Mouse (Mus musculus) adrenal gland, postnatal 10 days (tissue): ENCODE measurements around the gene Nhlrc4. TPM values are rescaled to one million over a fixed set of nuclear protein-coding genes. Genes with fewer than 3 reads are reported as not detected.

ENCODE experiments used
- DNase-seq: peaks from one replicate; pipeline ENCODE4 v3.0.0; 2021; ENCODE audit warnings: mixed read lengths
- long read RNA-seq, 2 experiments: library from polyadenylated mRNA; stranded (forward); transcript quantifications; one replicate each; pipeline ENCODE4 v2.0.0; 2021
- total RNA-seq, 2 experiments: library from RNA; stranded (reverse); gene quantifications; 2 replicates each; pipeline ENCODE4 v1.2.3; 2021

Nhlrc4 gene
- total RNA-seq: 1 to 10 TPM in 1 of 2 experiments, under 1 TPM in 1; 0.30 to 1.4 TPM
- long read RNA-seq, experiment 1: 0 reads
- long read RNA-seq, experiment 2: 0 reads

- no peak for DNase-seq
These were observed at the start of gene Nhlrc4, which contains the start of gene Pigq for GRCm38 (mm10) chr17:25944366-25945163. Gene Nhlrc4 (minus strand): TSS chr17:25944961. Gene Pigq (minus strand): TSS chr17:25944936.

GRCm38 (mm10) chr17:25993489-25993888 is 48.7 kb upstream of the Nhlrc4 start:
- DNase-seq: no peak

GRCm38 (mm10) chr17:25992274-25992673 is 47.5 kb upstream of the Nhlrc4 start:
- no peak for DNase-seq

GRCm38 (mm10) chr17:25990331-25990730 is 45.6 kb upstream of the Nhlrc4 start:
- no peak for DNase-seq

DNA sequence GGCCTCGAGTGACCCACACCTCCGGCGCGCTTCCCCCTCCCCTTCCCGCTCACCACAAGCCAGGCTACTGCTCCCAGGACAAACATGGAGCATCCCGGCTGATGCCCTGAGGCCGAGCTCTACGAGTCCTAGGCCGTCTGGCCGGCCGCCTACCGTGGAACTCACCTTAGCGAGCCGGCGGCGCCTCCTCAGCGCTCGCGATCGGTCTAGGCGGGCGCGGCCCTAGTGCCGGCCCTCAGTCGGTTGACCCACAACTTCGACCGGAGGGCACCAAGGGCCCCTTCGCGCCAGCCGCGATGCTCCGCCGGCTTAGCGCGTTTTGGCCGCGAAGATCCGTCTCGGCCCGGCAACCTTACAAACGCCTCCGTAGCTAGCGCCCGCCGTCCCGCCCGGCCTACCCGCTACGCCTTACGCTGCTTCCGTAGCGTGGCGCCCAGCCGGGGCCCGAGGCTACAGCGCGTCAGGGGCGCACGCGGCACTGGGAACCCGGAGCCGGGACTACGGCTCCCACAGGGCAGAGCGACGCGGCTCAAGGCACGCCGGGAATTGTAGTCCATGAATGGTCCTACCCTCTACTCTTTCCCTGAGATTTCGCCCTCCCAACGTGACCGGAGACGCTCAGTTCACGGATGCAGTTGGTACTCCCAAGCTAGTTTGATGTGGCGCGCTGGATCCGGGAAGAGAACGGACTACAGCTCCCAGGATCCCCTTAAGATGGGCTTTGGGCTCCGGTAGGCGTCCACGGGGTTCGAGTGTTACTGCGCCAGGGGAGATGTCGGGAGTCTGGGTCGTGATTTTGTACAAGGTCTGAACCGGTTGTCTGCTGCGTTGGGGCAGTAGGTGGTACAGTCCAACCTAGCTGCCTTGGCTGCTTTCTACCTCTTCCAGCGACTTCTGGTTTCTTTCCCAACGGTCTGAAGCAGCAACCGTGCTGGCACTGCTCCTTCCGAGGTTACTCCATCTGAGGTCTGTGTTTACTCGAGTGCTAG is 40.8 kb upstream of the Nhlrc4 start, which contains the start of gene Capn15:
Gene Capn15 (minus strand): TSS at position 491 of the 989 bp plus-strand sequence.
- DNase-seq: peak; percentile 94

DNA sequence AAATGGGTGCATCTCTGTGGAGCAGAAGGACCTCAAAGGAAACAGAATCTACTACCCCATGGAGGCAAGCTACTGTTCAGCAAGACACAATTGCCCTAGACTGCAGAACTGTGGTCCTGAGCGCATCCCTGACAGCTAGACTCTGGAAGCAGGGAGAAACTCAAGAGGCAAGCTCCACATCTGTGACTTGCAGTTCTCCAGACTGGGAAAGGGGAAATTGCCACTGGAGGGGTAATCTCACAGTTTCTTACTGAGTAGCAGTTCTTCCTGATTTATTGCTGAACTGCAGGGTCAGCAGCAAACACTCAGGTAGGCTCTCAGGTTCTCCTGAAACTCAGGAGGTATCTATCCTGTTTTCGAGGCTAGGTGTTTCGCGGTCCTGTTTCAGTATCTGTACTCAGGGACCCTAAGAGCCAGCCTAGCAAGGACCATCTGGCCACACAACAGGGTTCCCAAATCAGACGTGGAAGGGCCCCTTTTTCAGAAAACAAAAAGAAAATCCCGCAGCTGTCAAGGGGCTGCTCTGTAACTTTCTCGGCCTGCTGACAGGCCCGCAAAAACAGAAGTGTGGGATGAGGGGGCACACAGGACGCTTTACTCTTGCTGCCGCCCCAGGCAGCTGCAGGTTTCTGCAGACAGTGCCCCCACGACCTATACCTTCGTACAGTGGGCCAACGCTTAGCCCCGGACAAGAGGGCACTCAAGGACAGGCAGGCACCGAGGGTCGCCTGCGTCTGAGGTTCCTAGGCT is 40.0 kb upstream of the Nhlrc4 start:
- DNase-seq: no peak

DNA sequence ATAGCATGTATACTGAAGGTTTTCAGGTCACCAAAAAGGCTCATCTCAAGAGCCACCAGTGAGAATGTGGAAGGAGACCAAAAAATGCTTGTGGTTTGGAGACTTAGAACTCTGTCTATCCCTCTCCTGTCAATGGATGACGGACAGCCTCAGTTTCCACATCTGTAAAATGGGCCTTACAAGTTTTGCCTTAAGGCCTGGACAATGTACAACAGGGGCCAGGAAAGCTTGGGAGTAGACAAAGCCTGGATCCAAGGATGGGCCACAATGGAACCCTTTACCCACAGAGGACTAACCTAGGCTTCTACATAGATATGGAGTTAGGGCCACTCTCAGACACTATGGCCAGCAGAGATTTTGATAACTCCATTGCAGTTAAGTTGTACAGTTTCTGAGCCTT is 39.3 kb upstream of the Nhlrc4 start:
- no peak for DNase-seq

DNA sequence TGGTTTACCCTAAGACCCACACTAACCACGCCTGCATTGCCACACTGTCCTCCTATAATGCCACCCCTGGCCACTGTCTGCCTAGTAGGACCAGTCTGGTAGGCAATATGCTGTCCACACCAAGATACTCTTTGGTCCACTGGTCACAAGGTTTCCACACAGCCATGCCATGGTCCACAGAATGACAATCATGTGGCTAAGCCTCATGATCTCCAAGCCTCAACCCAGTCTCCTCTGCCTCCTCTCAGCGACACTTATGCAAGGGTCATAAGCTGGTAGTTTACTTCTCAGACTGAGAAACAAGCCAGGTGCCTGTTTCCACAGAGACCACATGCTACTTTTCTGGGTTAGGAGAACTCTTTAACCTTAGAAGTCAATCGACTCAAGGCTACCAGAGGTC is 38.2 kb upstream of the Nhlrc4 start:
- no peak for DNase-seq

DNA sequence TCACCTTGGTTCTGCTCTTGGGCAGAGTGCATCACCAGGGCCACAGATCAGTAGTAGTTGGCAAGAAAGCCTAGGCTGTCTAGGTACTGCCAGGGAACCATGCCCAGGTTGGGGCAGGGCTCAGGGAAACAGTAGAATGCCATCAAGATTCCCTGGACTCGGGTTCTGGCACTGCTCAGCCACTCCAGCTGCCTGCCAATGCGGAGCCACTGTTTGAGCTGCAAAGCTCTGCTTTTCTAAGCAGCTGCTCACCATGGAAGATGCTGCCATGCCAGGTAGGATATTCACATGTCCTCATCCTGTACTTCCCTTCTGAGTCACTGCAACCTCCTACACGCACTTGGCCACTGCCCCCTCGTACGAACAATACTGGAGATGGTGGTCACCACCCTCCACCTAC is 36.1 kb upstream of the Nhlrc4 start:
- peak; percentile 56 for DNase-seq

DNA sequence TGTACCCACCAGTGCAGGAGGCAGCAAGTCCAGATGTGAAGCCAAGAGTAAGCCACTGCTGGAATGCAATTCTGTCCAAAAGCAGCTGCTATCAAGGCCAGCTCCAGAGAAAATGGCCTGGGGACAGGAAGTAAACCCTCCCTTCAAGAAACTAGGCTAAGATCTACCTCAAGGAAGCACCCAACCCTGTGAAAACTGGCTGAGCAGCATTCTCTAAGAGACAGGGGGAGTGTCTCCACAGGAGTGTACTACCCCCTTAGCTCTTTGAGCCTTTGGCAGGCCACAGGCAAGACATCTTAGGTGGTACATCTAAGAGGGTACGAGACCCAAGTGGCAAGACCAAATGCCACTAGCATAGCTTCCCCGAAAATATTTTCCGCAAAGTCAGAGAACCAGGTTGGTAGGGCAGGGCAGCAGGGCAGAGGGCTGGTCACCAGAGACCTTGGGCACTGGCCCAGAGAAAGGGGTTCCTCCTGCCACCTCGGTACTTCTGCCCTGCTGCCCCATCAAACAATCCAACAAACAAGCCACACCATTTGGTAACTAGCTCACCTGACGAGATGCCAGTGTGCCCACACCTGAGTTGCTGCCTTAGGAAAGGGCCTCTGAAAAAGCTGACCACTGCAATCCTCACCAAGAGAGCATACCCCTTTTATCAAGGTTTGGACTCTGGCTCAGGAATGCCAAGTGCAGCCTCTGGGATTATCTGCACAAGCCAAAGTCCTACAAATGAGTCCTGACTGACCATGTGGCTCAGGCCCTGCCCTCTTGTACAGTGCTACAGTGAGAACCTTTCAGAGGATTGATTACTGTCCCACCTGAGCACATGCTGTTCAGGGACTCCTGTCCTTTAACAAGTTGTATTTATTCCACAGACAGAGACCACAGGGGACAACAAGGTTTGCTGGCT is 35.3 kb upstream of the Nhlrc4 start:
- no peak for DNase-seq

- DNase-seq: no peak
These were observed 26.4 kb upstream of the Nhlrc4 start for GRCm38 (mm10) chr17:25970954-25971707.

DNA sequence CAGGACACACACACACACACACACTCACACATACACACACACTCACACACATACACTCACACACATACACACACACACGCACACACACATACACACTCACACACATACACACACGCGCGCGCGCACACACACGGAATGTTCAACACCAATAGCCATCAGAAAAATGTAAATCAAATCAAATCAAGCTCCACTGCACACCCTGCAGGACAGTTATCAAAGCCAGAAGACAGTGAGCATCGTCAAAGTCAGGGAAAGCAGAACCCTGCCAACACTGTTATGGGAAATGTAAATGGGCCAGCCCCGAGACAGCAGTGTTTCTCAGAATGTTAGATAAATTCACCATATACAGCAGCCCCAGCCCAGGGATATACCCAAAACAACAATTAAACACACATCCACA is 25.7 kb upstream of the Nhlrc4 start:
- DNase-seq: no peak

- DNase-seq: no peak
These were observed 23.4 kb upstream of the Nhlrc4 start for GRCm38 (mm10) chr17:25968176-25968575.

GRCm38 (mm10) chr17:25967652-25968051 is 22.9 kb upstream of the Nhlrc4 start:
- DNase-seq: peak; percentile 33

DNA sequence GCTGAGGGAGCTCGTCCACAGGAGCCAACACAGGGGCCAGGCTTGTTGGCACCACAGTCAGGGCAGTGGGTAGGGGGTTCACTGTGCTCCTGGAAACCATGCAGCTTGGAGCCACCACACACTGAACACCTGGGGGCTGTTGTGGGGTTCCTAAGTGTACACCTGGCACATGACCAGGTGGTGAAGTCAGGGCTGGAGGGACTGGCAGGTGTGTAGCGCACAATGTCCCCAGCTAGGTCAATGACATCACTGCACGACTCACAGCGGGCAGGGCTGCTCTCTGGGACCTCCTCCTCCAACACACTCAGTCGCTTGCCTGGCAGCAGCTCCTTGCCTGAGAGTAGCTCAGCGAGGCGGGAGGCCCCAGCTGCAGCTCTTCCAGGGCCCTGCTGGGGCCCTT is 19.5 kb upstream of the Nhlrc4 start:
- DNase-seq: no peak

DNA sequence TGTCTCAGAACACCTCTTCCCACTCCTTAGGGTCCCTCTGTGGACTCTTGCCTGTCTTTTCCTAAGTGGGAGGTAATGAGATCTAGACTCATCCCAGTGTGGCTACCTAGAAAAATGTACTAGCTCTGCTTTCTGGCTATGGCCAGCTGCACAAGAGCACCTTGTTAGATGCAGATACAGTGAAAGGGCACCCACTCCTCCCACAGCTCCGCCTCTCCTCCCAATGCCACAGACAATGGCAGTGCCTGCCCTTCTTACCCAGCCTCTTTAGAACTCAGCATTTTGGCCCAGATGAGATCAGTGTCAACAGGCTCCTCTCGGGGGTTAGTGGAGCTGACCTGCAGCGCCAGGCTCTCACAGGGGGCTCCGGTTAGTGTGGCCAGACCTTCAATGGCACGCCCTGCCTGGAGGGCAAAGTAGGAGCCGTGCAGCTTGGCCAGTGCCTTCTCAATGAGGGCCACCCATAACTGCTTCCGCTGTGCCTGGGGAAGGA is 17.7 kb upstream of the Nhlrc4 start:
- DNase-seq: no peak

DNA sequence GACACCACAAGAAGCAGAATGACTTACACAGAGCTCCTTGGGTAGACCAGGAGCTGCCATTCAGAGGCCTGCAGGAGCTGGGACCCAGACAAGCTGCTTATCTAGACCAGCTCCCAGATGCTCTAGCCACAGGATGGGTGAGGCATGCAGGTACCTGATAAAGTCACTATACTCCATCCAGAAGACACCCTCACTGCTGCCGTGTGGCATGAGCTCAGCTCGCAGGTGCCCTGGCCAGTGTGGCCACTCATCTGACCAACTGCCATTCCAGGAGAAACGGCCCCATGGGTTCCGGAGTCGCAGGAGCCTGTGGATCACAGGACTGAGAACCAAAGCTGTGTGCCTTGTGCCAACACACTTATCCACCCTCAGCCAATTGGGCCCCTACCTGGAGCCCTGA is 16.8 kb upstream of the Nhlrc4 start:
- DNase-seq: no peak

DNA sequence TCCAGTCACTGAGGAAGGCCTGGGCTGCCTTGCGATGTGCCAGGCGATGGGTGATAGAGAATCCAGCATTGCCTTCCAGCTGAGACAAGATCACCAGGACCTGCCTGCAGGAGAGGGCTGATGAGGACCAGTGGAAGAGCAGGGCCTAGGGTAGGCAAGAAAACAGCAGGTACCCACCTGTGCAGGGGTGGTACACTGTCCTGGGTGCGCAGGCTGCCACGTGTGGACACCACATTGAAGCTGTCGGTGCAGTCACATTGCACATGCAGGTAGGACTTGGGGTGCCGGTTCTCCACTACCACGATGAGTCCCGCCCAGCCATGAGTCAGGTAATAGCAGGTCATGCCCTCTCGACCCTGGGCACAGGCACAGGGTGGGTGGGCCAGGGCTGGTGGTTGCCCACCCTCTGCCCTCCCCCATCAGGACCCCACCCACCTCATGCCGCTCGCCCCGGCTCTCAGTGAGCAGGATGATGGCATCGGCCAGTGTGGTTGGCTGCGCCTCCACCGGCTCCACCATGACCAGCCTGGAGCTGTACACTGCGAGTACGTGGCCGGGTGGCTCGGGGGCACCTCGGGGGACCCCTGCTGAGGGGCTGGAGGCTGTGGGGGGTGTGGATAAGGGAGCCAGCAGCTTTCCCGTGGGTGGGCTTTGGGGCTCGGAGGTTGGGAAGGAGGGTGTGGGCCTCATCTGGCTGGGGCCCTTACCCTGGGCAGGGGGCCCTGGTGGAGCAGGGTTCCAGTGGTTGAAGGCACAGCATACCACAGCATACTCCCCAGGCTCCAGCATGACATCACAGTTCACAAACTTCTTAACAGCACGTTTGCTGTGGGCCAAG is 15.1 kb upstream of the Nhlrc4 start:
- DNase-seq: no peak
